Mouse (Mus musculus): Measurements from ENCODE around the gene Slc6a17. TPM values are rescaled to one million over a fixed set of nuclear protein-coding genes. Genes with fewer than 3 reads are reported as not detected.

The Slc6a17 gene
- polyA plus RNA-seq, 1 experiment from 2014 or later: 1.8 TPM

DNA sequence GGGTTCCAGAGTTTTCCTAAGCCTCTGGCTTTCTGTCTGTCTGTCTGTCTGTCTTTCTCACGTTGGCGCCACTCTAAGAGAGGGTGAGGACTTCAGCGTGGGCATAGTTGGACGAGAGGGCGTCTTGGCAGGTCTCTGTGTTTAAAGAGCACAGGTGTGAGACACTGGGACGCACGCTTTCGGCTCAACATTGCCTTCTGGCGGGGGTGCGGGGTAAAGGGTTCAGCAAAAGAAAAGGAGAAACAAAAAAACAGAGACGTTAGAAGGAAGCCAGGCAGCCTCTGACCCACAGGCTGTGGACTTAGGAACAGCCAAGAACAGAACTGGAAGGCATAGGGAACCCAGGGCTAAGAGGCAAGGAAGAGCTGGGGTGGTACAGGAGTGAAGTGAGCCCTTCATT, 78.5 kb downstream of the Slc6a17 start:
- Histone ChIP-seq H3K4me3 (ENCODE audit: low read length) (no peak overlapping the region), H3K4me1 (replicated peaks; ENCODE audit: control insufficient read depth, insufficient read depth, low read length) (no peaks in the 10 kb centered on the region), H3K27me3 (ENCODE audit: control insufficient read depth, insufficient read depth, low read depth, low read length) (no peaks in the 10 kb centered on the region; the same call in 1 of the 2 replicates), H3K4me2 (ENCODE audit: low read depth, low read length) (no peak overlapping the region), H3K36me3 (ENCODE audit: control insufficient read depth, insufficient read depth, low read length) (no peaks in the 10 kb centered on the region), H3K27ac (ENCODE audit: low read length) (no peak overlapping the region), H3K9me3 (ENCODE audit: control insufficient read depth, low read length) (no peaks in the 10 kb centered on the region), H3K9ac (ENCODE audit: low read length) (no peak overlapping the region)
- 82% methylated on average over 11 of the region's 11 CpGs for WGBS
- no peak for ATAC-seq (ENCODE audit: low read depth)

DNA sequence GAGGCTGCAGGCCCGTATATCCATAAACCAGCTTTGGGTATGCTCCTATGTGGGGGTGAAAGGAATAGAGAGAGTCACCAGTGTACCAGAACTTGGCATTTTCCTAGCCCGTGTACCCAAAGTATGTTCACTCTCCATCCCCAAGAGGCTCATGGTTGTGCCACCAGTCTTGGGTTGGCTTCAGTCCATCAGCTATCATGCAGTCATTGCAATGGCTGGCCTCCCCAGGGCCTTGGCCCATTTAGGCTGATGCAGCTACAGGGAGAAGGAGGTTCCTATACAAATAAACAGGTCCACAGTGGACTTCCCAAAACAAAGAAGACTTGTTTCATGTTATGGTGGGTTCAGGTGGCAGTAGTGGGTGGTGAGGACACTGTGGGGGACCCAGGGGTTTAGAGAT, 80.2 kb downstream of the Slc6a17 start:
- no peak overlapping the region for H3K9ac ChIP-seq (ENCODE audit: low read length)
- no peaks in the 10 kb centered on the region; the same call in 1 of the 2 replicates for H3K27me3 ChIP-seq (ENCODE audit: control insufficient read depth, insufficient read depth, low read depth, low read length)
- no peak for ATAC-seq (ENCODE audit: low read depth)
- no peaks in the 10 kb centered on the region for H3K9me3 ChIP-seq (ENCODE audit: control insufficient read depth, low read length)
- H3K4me2 ChIP-seq (ENCODE audit: low read depth, low read length): no peak overlapping the region
- H3K4me1 ChIP-seq (replicated peaks; ENCODE audit: control insufficient read depth, insufficient read depth, low read length): peaks cover 6% of the 10 kb centered on the region
- 83% methylated on average over 2 of the region's 2 CpGs for WGBS
- no peak overlapping the region for H3K27ac ChIP-seq (ENCODE audit: low read length)
- no peaks in the 10 kb centered on the region for H3K36me3 ChIP-seq (ENCODE audit: control insufficient read depth, insufficient read depth, low read length)
- no peak overlapping the region for H3K4me3 ChIP-seq (ENCODE audit: low read length)

DNA sequence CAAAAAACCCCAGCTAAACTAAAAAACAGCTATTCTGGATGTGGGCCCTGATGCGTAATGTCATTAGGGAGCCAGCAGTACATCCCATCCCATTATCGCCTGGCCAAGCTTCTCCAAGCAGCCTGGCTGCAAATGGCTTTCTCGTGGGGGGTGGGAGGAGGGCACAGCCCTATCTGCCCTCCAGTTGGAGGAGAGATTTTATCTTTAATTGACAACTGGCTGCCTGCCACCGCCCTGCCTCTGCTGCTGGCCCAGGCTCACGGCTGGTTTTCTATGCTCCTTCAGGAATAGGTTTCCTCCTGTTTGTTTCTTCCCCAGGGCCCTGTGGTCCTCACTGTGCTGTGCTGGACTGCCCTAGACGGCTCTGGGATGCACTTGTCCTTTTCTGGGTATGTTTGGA, 81.4 kb downstream of the Slc6a17 start:
- Histone ChIP-seq H3K9me3 (ENCODE audit: control insufficient read depth, low read length) (no peaks in the 10 kb centered on the region), H3K4me2 (ENCODE audit: low read depth, low read length) (no peak overlapping the region), H3K27ac (ENCODE audit: low read length) (no peak overlapping the region), H3K27me3 (ENCODE audit: control insufficient read depth, insufficient read depth, low read depth, low read length) (no peaks in the 10 kb centered on the region; the same call in 1 of the 2 replicates), H3K36me3 (ENCODE audit: control insufficient read depth, insufficient read depth, low read length) (no peaks in the 10 kb centered on the region), H3K4me1 (replicated peaks; ENCODE audit: control insufficient read depth, insufficient read depth, low read length) (peaks cover 6% of the 10 kb centered on the region), H3K4me3 (ENCODE audit: low read length) (no peak overlapping the region), H3K9ac (ENCODE audit: low read length) (no peak overlapping the region)
- 36% methylated on average over 6 of the region's 6 CpGs for WGBS
- ATAC-seq (ENCODE audit: low read depth): no peak

DNA sequence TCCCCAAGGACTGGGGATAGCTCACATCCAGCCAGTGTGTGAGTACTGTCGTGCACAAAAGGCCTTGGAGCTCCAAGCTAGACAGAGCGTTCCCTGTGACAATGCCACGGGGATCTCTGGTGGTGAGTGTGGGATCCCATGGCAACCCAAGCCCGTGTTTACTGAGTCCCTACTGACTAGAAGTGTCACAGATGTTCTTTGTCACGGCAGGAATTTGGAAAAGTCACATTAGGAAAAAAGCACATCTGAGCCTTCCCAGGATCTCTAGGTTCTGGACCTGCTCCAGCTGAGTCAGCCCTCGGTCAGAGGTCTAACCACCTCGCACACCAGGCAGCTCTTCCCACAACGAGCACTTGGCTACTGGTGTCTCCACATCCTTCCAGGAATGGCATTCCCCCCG, 84.2 kb downstream of the Slc6a17 start:
- no peaks in the 10 kb centered on the region for H3K36me3 ChIP-seq (ENCODE audit: control insufficient read depth, insufficient read depth, low read length)
- no peak overlapping the region for H3K4me3 ChIP-seq (ENCODE audit: low read length)
- H3K4me2 ChIP-seq (ENCODE audit: low read depth, low read length): no peak overlapping the region
- peaks cover 6% of the 10 kb centered on the region for H3K4me1 ChIP-seq (replicated peaks; ENCODE audit: control insufficient read depth, insufficient read depth, low read length)
- H3K9me3 ChIP-seq (ENCODE audit: control insufficient read depth, low read length): no peaks in the 10 kb centered on the region
- no peak; the same call in 1 of the 2 replicates for ATAC-seq (ENCODE audit: low read depth)
- no peak overlapping the region for H3K27ac ChIP-seq (ENCODE audit: low read length)
- H3K27me3 ChIP-seq (ENCODE audit: control insufficient read depth, insufficient read depth, low read depth, low read length): peaks cover 9% of the 10 kb centered on the region
- 30% methylated on average over 9 of the region's 9 CpGs for WGBS
- H3K9ac ChIP-seq (ENCODE audit: low read length): no peak overlapping the region

- no peaks in the 10 kb centered on the region for H3K9me3 ChIP-seq (ENCODE audit: control insufficient read depth, low read length)
- H3K4me3 ChIP-seq (ENCODE audit: low read length): no peak overlapping the region
- no peak overlapping the region for H3K27ac ChIP-seq (ENCODE audit: low read length)
- no peaks in the 10 kb centered on the region for H3K36me3 ChIP-seq (ENCODE audit: control insufficient read depth, insufficient read depth, low read length)
- peak; percentile 75 for ATAC-seq (ENCODE audit: low read depth)
- H3K4me2 ChIP-seq (ENCODE audit: low read depth, low read length): no peak overlapping the region
- WGBS: 6% methylated on average over 1 of the region's 1 CpGs
- H3K4me1 ChIP-seq (replicated peaks; ENCODE audit: control insufficient read depth, insufficient read depth, low read length): peaks cover 6% of the 10 kb centered on the region
- no peak overlapping the region for H3K9ac ChIP-seq (ENCODE audit: low read length)
- H3K27me3 ChIP-seq (ENCODE audit: control insufficient read depth, insufficient read depth, low read depth, low read length): peaks cover 9% of the 10 kb centered on the region
These were observed 86.5 kb downstream of the Slc6a17 start for GRCm38 (mm10) chr3:107431268-107431667.

DNA sequence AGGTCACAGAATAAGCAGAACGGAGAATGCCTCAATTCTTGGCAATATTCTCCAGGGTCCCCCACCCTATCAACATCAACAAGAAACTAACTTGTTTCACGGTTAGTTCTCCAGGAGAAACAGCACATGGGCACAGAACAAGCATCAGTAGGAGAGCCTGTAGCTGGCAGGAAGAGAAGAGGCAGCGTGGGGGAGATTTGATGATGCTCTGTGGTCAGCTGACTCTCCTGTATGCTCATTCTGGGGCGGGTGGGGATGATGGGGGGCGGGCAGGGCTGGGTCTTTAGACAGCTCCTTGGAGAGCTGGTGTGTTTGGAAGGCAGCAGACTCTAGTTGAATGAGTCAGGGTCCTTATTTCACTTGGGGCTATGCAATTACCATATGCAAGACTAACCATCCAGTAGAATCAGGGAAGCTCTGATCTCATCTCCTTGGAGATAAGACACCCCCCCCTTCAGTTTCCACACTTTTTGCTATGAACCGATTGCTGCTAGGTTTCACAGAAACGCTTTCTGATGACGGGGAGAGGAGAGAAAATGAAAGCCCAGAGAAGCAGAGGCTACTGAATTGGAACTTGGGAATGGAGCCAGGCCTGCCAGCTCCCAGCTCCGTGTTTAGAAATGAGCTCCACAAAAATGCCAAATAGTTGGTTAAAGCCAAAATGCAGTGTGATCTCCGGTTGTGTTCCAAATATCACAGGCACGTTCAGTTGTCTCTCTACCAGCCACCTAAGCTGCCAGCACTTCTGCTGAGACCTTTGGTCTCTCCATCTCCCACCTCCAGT, 93.4 kb downstream of the Slc6a17 start:
- Histone ChIP-seq H3K4me3 (ENCODE audit: low read length) (no peak overlapping the region), H3K27ac (ENCODE audit: low read length) (no peak overlapping the region), H3K4me2 (ENCODE audit: low read depth, low read length) (no peak overlapping the region), H3K9me3 (ENCODE audit: control insufficient read depth, low read length) (no peaks in the 10 kb centered on the region), H3K36me3 (ENCODE audit: control insufficient read depth, insufficient read depth, low read length) (no peaks in the 10 kb centered on the region), H3K9ac (ENCODE audit: low read length) (no peak overlapping the region), H3K4me1 (replicated peaks; ENCODE audit: control insufficient read depth, insufficient read depth, low read length) (no peaks in the 10 kb centered on the region), H3K27me3 (ENCODE audit: control insufficient read depth, insufficient read depth, low read depth, low read length) (peaks cover 7% of the 10 kb centered on the region)
- no peak for ATAC-seq (ENCODE audit: low read depth)
- 66% methylated on average over 11 of the region's 11 CpGs for WGBS

GRCm38 (mm10) chr3:107420156-107420555, 97.7 kb downstream of the Slc6a17 start:
- ATAC-seq (ENCODE audit: low read depth): no peak
- no peak overlapping the region for H3K4me2 ChIP-seq (ENCODE audit: low read depth, low read length)
- peaks cover 4% of the 10 kb centered on the region; the same call in 1 of the 2 replicates for H3K4me1 ChIP-seq (replicated peaks; ENCODE audit: control insufficient read depth, insufficient read depth, low read length)
- 41% methylated on average over 2 of the region's 2 CpGs for whole genome bisulfite sequencing
- H3K4me3 ChIP-seq (ENCODE audit: low read length): no peak overlapping the region
- no peak overlapping the region for H3K27ac ChIP-seq (ENCODE audit: low read length)
- H3K9ac ChIP-seq (ENCODE audit: low read length): no peak overlapping the region
- H3K27me3 ChIP-seq (ENCODE audit: control insufficient read depth, insufficient read depth, low read depth, low read length): no peaks in the 10 kb centered on the region; the same call in 1 of the 2 replicates
- no peaks in the 10 kb centered on the region for H3K36me3 ChIP-seq (ENCODE audit: control insufficient read depth, insufficient read depth, low read length)
- no peaks in the 10 kb centered on the region for H3K9me3 ChIP-seq (ENCODE audit: control insufficient read depth, low read length)

Other genes with a start within 250 kb of the Slc6a17 start
- gene Lamtor5, start 239.2 kb downstream of the Slc6a17 start, polyA plus RNA-seq (2015; fragmentation: Nextera tagmentation; extraction: Ambion mirVana): 189 and 196 TPM in 2 replicates
- 2.1 and 2.3 TPM in 2 replicates for gene Slc16a4, start 226.8 kb downstream of the Slc6a17 start, polyA plus RNA-seq (2015; fragmentation: Nextera tagmentation; extraction: Ambion mirVana)
- 13.8 and 15.7 TPM in 2 replicates for gene Rbm15, start 184.3 kb downstream of the Slc6a17 start, polyA plus RNA-seq (2015; fragmentation: Nextera tagmentation; extraction: Ambion mirVana)
- 0.05 and 0.08 TPM in 2 replicates for gene Kcnc4, start 58.5 kb downstream of the Slc6a17 start, polyA plus RNA-seq (2015; fragmentation: Nextera tagmentation; extraction: Ambion mirVana)
- gene Ubl4b, start 37.1 kb upstream of the Slc6a17 start, polyA plus RNA-seq (2015; fragmentation: Nextera tagmentation; extraction: Ambion mirVana): not detected in 2 replicates
- gene Alx3, start 77.0 kb upstream of the Slc6a17 start, polyA plus RNA-seq (2015; fragmentation: Nextera tagmentation; extraction: Ambion mirVana): 0.28 TPM in 1 of 2 replicates, not detected in the other
- not detected in 2 replicates for gene Gm10961, start 113.3 kb upstream of the Slc6a17 start, polyA plus RNA-seq (2015; fragmentation: Nextera tagmentation; extraction: Ambion mirVana)
- 38.0 and 39.9 TPM in 2 replicates for gene Strip1, start 113.7 kb upstream of the Slc6a17 start, polyA plus RNA-seq (2015; fragmentation: Nextera tagmentation; extraction: Ambion mirVana)
- gene Ahcyl1, start 178.5 kb upstream of the Slc6a17 start, polyA plus RNA-seq (2015; fragmentation: Nextera tagmentation; extraction: Ambion mirVana): 71.2 and 76.3 TPM in 2 replicates
- 9.6 and 9.8 TPM in 2 replicates for gene Csf1, start 242.5 kb upstream of the Slc6a17 start, polyA plus RNA-seq (2015; fragmentation: Nextera tagmentation; extraction: Ambion mirVana)

Data from lung, embryonic 16.5 days (tissue).